Mouse (Mus musculus) MEL-GATA-1-ER (cell line): ENCODE results near the gene Tdrd6.

Experiments
- DNase-seq: peaks from one replicate; pipeline ENCODE4 v3.0.0-alpha.2; 2012; ENCODE audit warnings: low read depth; ENCODE audit errors: extremely low read depth

The Tdrd6 gene

GRCm38 (mm10) chr17:43629496-43630426 lies at the start of gene Tdrd6:
TSS of gene Tdrd6 (minus strand) at chr17:43630299.
- no peak for DNase-seq

GRCm38 (mm10) chr17:43677317-43677716 lies 47.2 kb upstream of the Tdrd6 start:
- DNase-seq, result no peak

GRCm38 (mm10) chr17:43676241-43676640 lies 46.1 kb upstream of the Tdrd6 start:
- no peak for DNase-seq

GRCm38 (mm10) chr17:43675228-43675627 lies 45.1 kb upstream of the Tdrd6 start:
- no peak for DNase-seq

GRCm38 (mm10) chr17:43671907-43672306 lies 41.8 kb upstream of the Tdrd6 start:
- no peak for DNase-seq

GRCm38 (mm10) chr17:43669145-43669695 lies 39.1 kb upstream of the Tdrd6 start:
- DNase-seq, result no peak

- DNase-seq, result no peak
These were observed 37.3 kb upstream of the Tdrd6 start, which contains the start of gene Cyp39a1 for GRCm38 (mm10) chr17:43667290-43667843. TSS of gene Cyp39a1 (plus strand) at chr17:43667425.

- DNase-seq, result no peak
These were observed 36.6 kb upstream of the Tdrd6 start, which contains the start of gene Slc25a27 for GRCm38 (mm10) chr17:43666576-43667289. TSS of gene Slc25a27 (minus strand) at chr17:43667214.

GRCm38 (mm10) chr17:43651314-43652046 lies 21.4 kb upstream of the Tdrd6 start:
- DNase-seq, result no peak

GRCm38 (mm10) chr17:43649641-43650436 lies 19.7 kb upstream of the Tdrd6 start:
- DNase-seq, result no peak

GRCm38 (mm10) chr17:43646925-43647324 lies 16.8 kb upstream of the Tdrd6 start:
- no peak for DNase-seq

- no peak for DNase-seq
These were observed 15.0 kb upstream of the Tdrd6 start for GRCm38 (mm10) chr17:43645136-43645535.

GRCm38 (mm10) chr17:43644375-43644774 lies 14.3 kb upstream of the Tdrd6 start:
- DNase-seq, result no peak

- DNase-seq, result no peak
These were observed 13.1 kb upstream of the Tdrd6 start for GRCm38 (mm10) chr17:43643191-43643590.

GRCm38 (mm10) chr17:43640825-43641224 lies 10.7 kb upstream of the Tdrd6 start:
- DNase-seq, result no peak

GRCm38 (mm10) chr17:43637146-43637545 lies 7.0 kb upstream of the Tdrd6 start:
- DNase-seq, result no peak

- no peak for DNase-seq
These were observed 295 bp upstream of the Tdrd6 start for GRCm38 (mm10) chr17:43630427-43630760.

- DNase-seq, result no peak
These were observed 1.0 kb downstream of the Tdrd6 start for GRCm38 (mm10) chr17:43629026-43629495.

GRCm38 (mm10) chr17:43628246-43628645 lies 1.9 kb downstream of the Tdrd6 start:
- DNase-seq, result no peak

GRCm38 (mm10) chr17:43622076-43622475 lies 8.0 kb downstream of the Tdrd6 start:
- DNase-seq, result no peak
